Mouse (Mus musculus): Measurements from ENCODE around the gene Pkn1. TPM values are rescaled to one million over a fixed set of nuclear protein-coding genes. Genes with fewer than 3 reads are reported as not detected.

Pkn1 gene
- 20.6 and 21.5 TPM in 2 replicates for polyA plus RNA-seq (2014; fragmentation: Nextera tagmentation; extraction: Ambion mirVana)

GRCm38 (mm10) chr8:83698661-83699453 lies at the start of gene Pkn1:
Gene Pkn1, minus strand, starts transcription at chr8:83699179.
- no peaks in the 10 kb centered on the region for H3K9me3 ChIP-seq (replicated peaks; ENCODE audit: control insufficient read depth, low read length)

GRCm38 (mm10) chr8:83748708-83749107 lies 49.7 kb upstream of the Pkn1 start:
- no peak overlapping the region for H3K4me2 ChIP-seq (ENCODE audit: low read depth, low read length)
- H3K27ac ChIP-seq (replicated peaks; ENCODE audit: low read depth, low read length) = no peak overlapping the region
- no peaks in the 10 kb centered on the region; the same call in 1 of the 2 replicates for H3K4me1 ChIP-seq (ENCODE audit: control insufficient read depth, insufficient read depth, low read length)
- 58% methylated on average over 2 of the region's 3 CpGs for WGBS
- ATAC-seq (replicated peaks; ENCODE audit: insufficient number of reproducible peaks, low FRiP score, low TSS enrichment, low read depth) (no peak), DNase-seq (ENCODE audit: low spot score) (no peak)
- H3K9ac ChIP-seq (replicated peaks; ENCODE audit: low read length) = no peak overlapping the region
- peaks cover 3% of the 10 kb centered on the region for H3K27me3 ChIP-seq (ENCODE audit: control insufficient read depth, insufficient read depth, low read length)
- H3K9me3 ChIP-seq (replicated peaks; ENCODE audit: control insufficient read depth, low read length) = no peaks in the 10 kb centered on the region
- no peak overlapping the region for H3K4me3 ChIP-seq (ENCODE audit: low read depth, low read length)
- no peaks in the 10 kb centered on the region for H3K36me3 ChIP-seq (replicated peaks; ENCODE audit: control insufficient read depth, insufficient read depth, low read depth, low read length)

More at GRCm38 (mm10) chr8:83698661-83699453, at the start of gene Pkn1:
- Histone ChIP-seq H3K4me3 (ENCODE audit: low read depth, low read length) (peak within 1 kb of the TSS; percentile 91), H3K4me1 (ENCODE audit: control insufficient read depth, insufficient read depth, low read length) (peaks cover 3% of the 10 kb centered on the region), H3K27me3 (ENCODE audit: control insufficient read depth, insufficient read depth, low read length) (no peaks in the 10 kb centered on the region), H3K9ac (replicated peaks; ENCODE audit: low read length) (peak within 1 kb of the TSS; percentile 91), H3K4me2 (ENCODE audit: low read depth, low read length) (peak within 1 kb of the TSS; percentile 93), H3K36me3 (replicated peaks; ENCODE audit: control insufficient read depth, insufficient read depth, low read depth, low read length) (no peaks in the 10 kb centered on the region), H3K27ac (replicated peaks; ENCODE audit: low read depth, low read length) (peak within 1 kb of the TSS; percentile 72)
- WGBS = under 1% methylated on average over 82 of the region's 85 CpGs
- ATAC-seq (replicated peaks; ENCODE audit: insufficient number of reproducible peaks, low FRiP score, low TSS enrichment, low read depth) (peak; percentile 82), DNase-seq (ENCODE audit: low spot score) (peak; percentile 82)

DNA sequence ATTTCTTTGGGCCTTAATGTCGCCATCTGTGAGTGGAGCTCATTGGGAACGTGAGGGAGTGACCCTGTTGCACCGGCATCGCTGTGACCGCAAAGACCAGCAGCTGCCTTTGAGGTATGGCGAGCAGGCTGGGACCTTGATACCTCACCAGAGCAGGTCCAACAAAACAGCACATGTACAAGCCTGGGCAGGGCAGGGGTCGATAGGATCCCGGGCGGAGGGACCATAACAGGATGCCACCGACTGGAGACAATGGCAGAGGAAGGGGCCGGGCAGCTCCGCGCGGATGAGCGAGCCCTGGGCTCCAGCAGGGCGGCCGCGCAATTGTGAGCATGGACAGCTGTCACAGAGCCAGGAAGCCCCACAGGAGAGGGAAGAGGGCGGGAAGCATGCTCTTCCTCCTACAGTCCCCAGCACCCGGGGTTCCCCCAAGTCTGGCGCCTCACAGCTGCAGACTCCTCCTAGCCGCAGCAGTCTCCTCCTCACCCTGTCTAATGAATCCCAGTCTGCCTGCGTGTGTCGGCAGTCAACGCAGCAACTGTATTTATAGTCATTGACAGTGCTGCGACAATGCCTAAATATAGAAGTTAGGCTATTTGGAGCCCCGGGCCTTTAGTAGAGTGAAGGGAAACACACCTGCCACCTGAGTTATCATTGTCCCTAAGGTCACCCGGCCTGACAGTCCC lies 48.8 kb upstream of the Pkn1 start:
- Histone ChIP-seq H3K9ac (replicated peaks; ENCODE audit: low read length) (peak overlapping the region; percentile 57), H3K27ac (replicated peaks; ENCODE audit: low read depth, low read length) (no peak overlapping the region), H3K4me3 (ENCODE audit: low read depth, low read length) (peak overlapping the region; percentile 23), H3K4me1 (ENCODE audit: control insufficient read depth, insufficient read depth, low read length) (no peaks in the 10 kb centered on the region; the same call in 1 of the 2 replicates), H3K36me3 (replicated peaks; ENCODE audit: control insufficient read depth, insufficient read depth, low read depth, low read length) (no peaks in the 10 kb centered on the region), H3K27me3 (ENCODE audit: control insufficient read depth, insufficient read depth, low read length) (peaks cover 3% of the 10 kb centered on the region), H3K9me3 (replicated peaks; ENCODE audit: control insufficient read depth, low read length) (no peaks in the 10 kb centered on the region), H3K4me2 (ENCODE audit: low read depth, low read length) (peak overlapping the region; percentile 71)
- 4% methylated on average over 18 of the region's 28 CpGs for WGBS
- ATAC-seq (replicated peaks; ENCODE audit: insufficient number of reproducible peaks, low FRiP score, low TSS enrichment, low read depth) = peak; percentile 64; the same call in 1 of the 2 replicates
- peak; percentile 52 for DNase-seq (ENCODE audit: low spot score)

- Histone ChIP-seq H3K9ac (replicated peaks; ENCODE audit: low read length) (no peak overlapping the region), H3K27me3 (ENCODE audit: control insufficient read depth, insufficient read depth, low read length) (peaks cover 5% of the 10 kb centered on the region), H3K4me1 (ENCODE audit: control insufficient read depth, insufficient read depth, low read length) (no peaks in the 10 kb centered on the region; the same call in 1 of the 2 replicates), H3K27ac (replicated peaks; ENCODE audit: low read depth, low read length) (no peak overlapping the region), H3K9me3 (replicated peaks; ENCODE audit: control insufficient read depth, low read length) (no peaks in the 10 kb centered on the region), H3K4me2 (ENCODE audit: low read depth, low read length) (no peak overlapping the region), H3K36me3 (replicated peaks; ENCODE audit: control insufficient read depth, insufficient read depth, low read depth, low read length) (no peaks in the 10 kb centered on the region), H3K4me3 (ENCODE audit: low read depth, low read length) (no peak overlapping the region)
- ATAC-seq (replicated peaks; ENCODE audit: insufficient number of reproducible peaks, low FRiP score, low TSS enrichment, low read depth) (no peak), DNase-seq (ENCODE audit: low spot score) (no peak)
- 76% methylated on average over 4 of the region's 4 CpGs for WGBS
Measured at GRCm38 (mm10) chr8:83744070-83744469, 45.1 kb upstream of the Pkn1 start.

DNA sequence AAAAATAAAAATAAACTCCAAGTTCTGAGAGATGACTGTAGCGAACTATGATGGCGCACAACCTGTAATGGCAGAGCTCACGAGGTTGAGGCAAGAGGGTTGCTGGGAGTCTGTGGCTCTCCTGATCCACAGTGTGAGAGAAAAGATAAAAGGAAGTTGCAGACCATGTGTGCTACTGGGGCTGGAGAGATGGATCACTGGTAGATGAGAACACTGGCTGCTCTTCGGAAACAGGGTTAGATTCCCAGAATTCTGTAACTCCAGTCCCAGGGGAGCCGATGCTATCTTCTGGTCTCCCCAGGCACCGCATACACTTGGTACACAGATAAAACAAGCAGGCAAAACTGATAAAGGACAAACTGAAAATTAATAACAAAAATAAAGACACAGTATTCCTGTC lies 44.0 kb upstream of the Pkn1 start:
- Histone ChIP-seq H3K9ac (replicated peaks; ENCODE audit: low read length) (no peak overlapping the region), H3K9me3 (replicated peaks; ENCODE audit: control insufficient read depth, low read length) (no peaks in the 10 kb centered on the region), H3K27me3 (ENCODE audit: control insufficient read depth, insufficient read depth, low read length) (peaks cover 2% of the 10 kb centered on the region; the same call in 1 of the 2 replicates), H3K4me1 (ENCODE audit: control insufficient read depth, insufficient read depth, low read length) (no peaks in the 10 kb centered on the region), H3K4me3 (ENCODE audit: low read depth, low read length) (no peak overlapping the region), H3K4me2 (ENCODE audit: low read depth, low read length) (no peak overlapping the region), H3K27ac (replicated peaks; ENCODE audit: low read depth, low read length) (no peak overlapping the region), H3K36me3 (replicated peaks; ENCODE audit: control insufficient read depth, insufficient read depth, low read depth, low read length) (no peaks in the 10 kb centered on the region)
- ATAC-seq (replicated peaks; ENCODE audit: insufficient number of reproducible peaks, low FRiP score, low TSS enrichment, low read depth) (no peak), DNase-seq (ENCODE audit: low spot score) (no peak)
- 93% methylated on average over 6 of the region's 6 CpGs for WGBS

DNA sequence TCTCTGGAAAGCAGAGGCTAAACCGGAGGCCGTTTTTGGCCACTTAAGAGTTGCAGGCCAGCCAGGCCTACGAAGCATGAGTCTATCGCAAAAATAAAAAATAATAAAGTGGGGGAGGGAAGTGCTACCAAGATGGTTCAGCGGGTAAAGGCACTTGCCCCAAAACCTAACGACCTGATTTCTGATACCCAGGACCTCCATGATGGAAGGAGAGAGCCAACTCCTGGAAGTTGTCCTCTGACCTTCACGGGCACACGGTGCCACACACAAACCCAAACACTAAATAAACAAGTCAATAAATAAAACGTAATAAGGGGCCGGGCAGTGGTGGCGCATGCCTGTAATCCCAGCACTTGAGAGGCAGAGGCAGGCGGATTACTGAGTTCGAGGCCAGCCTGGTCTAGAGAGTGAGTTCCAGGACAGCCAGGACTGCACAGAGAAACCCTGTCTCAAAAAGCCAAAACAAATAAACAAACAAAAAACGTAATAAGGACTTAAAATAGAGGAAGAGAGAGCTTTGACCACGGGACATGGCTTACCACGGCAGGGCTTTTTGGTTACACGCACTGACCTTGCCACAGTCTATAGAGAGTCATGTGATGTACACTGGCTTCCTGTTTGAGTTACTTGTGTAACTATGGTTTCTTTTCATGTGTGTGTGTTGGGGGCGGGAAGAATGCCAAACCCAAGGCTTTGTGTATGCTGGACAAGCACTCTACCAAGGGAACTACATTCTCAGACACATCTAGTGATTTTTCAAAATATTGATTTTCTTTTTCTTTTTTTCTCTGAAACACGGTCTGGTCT lies 43.1 kb upstream of the Pkn1 start:
- no peaks in the 10 kb centered on the region; the same call in 1 of the 2 replicates for H3K4me1 ChIP-seq (ENCODE audit: control insufficient read depth, insufficient read depth, low read length)
- 77% methylated on average over 19 of the region's 19 CpGs for WGBS
- peak overlapping the region; percentile 47; the same call in 1 of the 2 replicates for H3K4me3 ChIP-seq (ENCODE audit: low read depth, low read length)
- no peak for DNase-seq (ENCODE audit: low spot score)
- peak overlapping the region; percentile 74; the same call in 1 of the 2 replicates for H3K9ac ChIP-seq (replicated peaks; ENCODE audit: low read length)
- no peaks in the 10 kb centered on the region for H3K36me3 ChIP-seq (replicated peaks; ENCODE audit: control insufficient read depth, insufficient read depth, low read depth, low read length)
- H3K27ac ChIP-seq (replicated peaks; ENCODE audit: low read depth, low read length) = no peak overlapping the region
- no peak for ATAC-seq (replicated peaks; ENCODE audit: insufficient number of reproducible peaks, low FRiP score, low TSS enrichment, low read depth)
- H3K27me3 ChIP-seq (ENCODE audit: control insufficient read depth, insufficient read depth, low read length) = peaks cover 2% of the 10 kb centered on the region; the same call in 1 of the 2 replicates
- H3K4me2 ChIP-seq (ENCODE audit: low read depth, low read length) = no peak overlapping the region; the same call in 1 of the 2 replicates
- H3K9me3 ChIP-seq (replicated peaks; ENCODE audit: control insufficient read depth, low read length) = no peaks in the 10 kb centered on the region

DNA sequence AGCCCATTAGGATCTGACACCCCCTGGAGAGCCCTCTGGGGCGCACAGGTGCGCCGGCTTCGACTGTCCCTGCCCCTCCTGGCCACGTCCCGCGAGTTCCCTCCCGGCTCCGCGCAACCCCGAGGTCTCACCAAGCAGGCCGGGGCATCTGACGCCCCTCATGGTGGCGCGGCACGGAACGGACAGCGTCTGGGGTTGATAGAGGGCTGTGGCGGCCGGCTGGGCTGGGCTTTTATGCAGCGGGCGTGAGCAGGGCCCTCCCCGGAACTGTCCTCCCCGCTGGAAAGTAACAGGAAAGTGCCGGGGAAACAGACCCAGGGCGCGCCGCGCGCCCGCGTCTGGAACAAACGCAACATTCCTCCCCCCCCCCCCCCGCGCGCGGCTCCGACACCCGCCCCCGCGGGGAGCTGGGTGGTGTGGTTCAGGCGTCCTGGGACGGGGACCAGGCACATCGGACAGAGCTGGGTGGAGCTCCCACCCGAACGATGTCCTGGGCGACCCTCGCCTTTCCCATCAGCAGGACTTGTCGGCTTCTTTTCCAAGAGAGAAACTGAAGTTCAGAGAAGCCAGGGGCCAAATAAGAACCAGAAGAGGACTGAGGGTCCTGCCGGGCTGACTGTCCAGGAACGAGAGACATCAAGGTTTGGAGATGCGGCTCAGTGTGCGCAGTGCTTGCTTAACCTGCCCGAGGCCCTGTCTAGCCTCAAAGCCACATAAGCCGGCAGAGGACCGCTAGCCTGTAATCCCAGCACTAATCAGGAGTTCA lies 42.2 kb upstream of the Pkn1 start, which contains the start of gene Adgre5:
Gene Adgre5 (minus strand): TSS at position 351 of the 766 bp plus-strand sequence.
- no peak within 1 kb of the TSS; the same call in 1 of the 2 replicates for H3K27ac ChIP-seq (replicated peaks; ENCODE audit: low read depth, low read length)
- 2% methylated on average over 50 of the region's 56 CpGs for WGBS

More for the DNA sequence above, 42.2 kb upstream of the Pkn1 start, which contains the start of gene Adgre5:
- H3K4me2 ChIP-seq (ENCODE audit: low read depth, low read length) = peak within 1 kb of the TSS; percentile 84
- peaks cover 2% of the 10 kb centered on the region; the same call in 1 of the 2 replicates for H3K27me3 ChIP-seq (ENCODE audit: control insufficient read depth, insufficient read depth, low read length)
- DNase-seq (ENCODE audit: low spot score) (peak; percentile 68), ATAC-seq (replicated peaks; ENCODE audit: insufficient number of reproducible peaks, low FRiP score, low TSS enrichment, low read depth) (peak; percentile 45; the same call in 1 of the 2 replicates)
- peak within 1 kb of the TSS; percentile 47 for H3K4me3 ChIP-seq (ENCODE audit: low read depth, low read length)
- no peaks in the 10 kb centered on the region for H3K36me3 ChIP-seq (replicated peaks; ENCODE audit: control insufficient read depth, insufficient read depth, low read depth, low read length)
- no peaks in the 10 kb centered on the region for H3K9me3 ChIP-seq (replicated peaks; ENCODE audit: control insufficient read depth, low read length)
- H3K4me1 ChIP-seq (ENCODE audit: control insufficient read depth, insufficient read depth, low read length) = no peaks in the 10 kb centered on the region; the same call in 1 of the 2 replicates
- H3K9ac ChIP-seq (replicated peaks; ENCODE audit: low read length) = peak within 1 kb of the TSS; percentile 74
